Mouse (Mus musculus): ENCODE data around the gene Pitpnm2. TPM values are rescaled to one million over a fixed set of nuclear protein-coding genes. Genes with fewer than 3 reads are reported as not detected.
A peak's percentile ranks its signal among the peaks of the same experiment; 100 is the strongest.

Pitpnm2 gene
- total and polyA plus RNA-seq, 3 experiments: 7.0 to 22.2 TPM; not detected in 1

DNA sequence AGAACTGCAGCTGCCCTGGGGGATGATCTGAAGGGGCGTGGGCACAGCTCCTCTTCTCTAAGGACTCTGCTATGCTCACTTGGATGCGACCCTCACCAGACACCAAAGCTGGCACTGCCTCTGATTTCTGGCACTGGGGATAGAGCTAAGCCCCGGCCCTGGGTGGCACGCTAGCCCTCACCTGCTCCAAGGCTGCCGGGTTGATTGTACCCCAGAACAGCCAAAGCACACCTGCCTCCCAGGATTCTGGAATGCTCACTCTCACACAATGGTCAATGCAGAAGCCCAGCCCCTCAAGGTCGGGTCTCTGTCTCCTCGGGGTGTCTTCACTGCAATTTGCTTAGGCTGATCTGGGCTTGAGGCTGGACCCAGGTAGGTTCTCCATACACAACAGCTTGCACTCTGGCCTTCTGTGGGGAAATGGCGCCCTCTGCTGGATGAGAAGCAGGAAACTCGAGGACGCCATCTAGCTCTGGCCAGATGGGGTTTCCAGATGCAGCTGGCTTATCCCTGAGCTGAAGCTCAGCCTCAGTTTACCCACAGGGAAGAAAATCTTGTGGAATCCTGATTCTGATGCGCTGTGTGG is 164.9 kb downstream of the Pitpnm2 start:
- Histone ChIP-seq H3K9ac (ENCODE audit: control insufficient read depth, low read depth, low read length, poor library complexity, severe bottlenecking) (no peak overlapping the region), H3K36me3 (ENCODE audit: control insufficient read depth in 1 of 2, insufficient read depth in 2 of 2, low read length in 2 of 2) (no peaks in the 10 kb centered on the region), H3K4me3 (ENCODE audit: control insufficient read depth in 1 of 2, insufficient read depth in 1 of 2, low read depth in 2 of 2, low read length in 2 of 2) (no peak overlapping the region), H3K79me2 (ENCODE audit: control insufficient read depth, insufficient read depth, low read length, poor library complexity) (no peaks in the 10 kb centered on the region), H3K9me3 (replicated peaks; ENCODE audit: insufficient read depth, low read length) (no peaks in the 10 kb centered on the region), H3K27ac (ENCODE audit: control insufficient read depth, low read depth, low read length) (no peak overlapping the region), H3K27me3 (ENCODE audit: control insufficient read depth in 1 of 2, insufficient read depth in 2 of 2, low read length in 2 of 2) (no peaks in the 10 kb centered on the region), H3K4me1 (ENCODE audit: control insufficient read depth in 1 of 2, insufficient read depth in 2 of 2, low read length in 2 of 2) (no peaks in the 10 kb centered on the region)
- TF ChIP-seq USF1 (IDR thresholded peaks at IDR 0.05; ENCODE audit: low read depth, low read length) (no peak), ETS1 (IDR thresholded peaks at IDR 0.05; ENCODE audit: low read depth, low read length) (no peak), POLR2AphosphoS2 (IDR thresholded peaks at IDR 0.05; ENCODE audit: low read length) (no peak), ZC3H11A (IDR thresholded peaks at IDR 0.05; ENCODE audit: low read depth, low read length) (peak; percentile 100), MAX (IDR thresholded peaks at IDR 0.05; ENCODE audit: low read length) (no peak), HCFC1 (IDR thresholded peaks at IDR 0.05; ENCODE audit: low read depth, low read length) (0 out of 2 replicates have a peak, but pooled peaks have one; percentile 17), RAD21 (IDR thresholded peaks at IDR 0.05; ENCODE audit: low read depth, low read length) (no peak; the same call in none of the 2 replicates), SIN3A (IDR thresholded peaks at IDR 0.05; ENCODE audit: low read length) (peak; percentile 69), ZNF384 (IDR thresholded peaks at IDR 0.05; ENCODE audit: low read depth, low read length) (peak; percentile 27; the same call in 1 of the 2 replicates), CTCF (IDR thresholded peaks at IDR 0.05 in 2 of 3, conservative IDR thresholded peaks at IDR 0.05 in 1 of 3; ENCODE audit: control insufficient read depth in 1 of 3, insufficient read depth in 1 of 3, low read depth in 2 of 3, low read length in 3 of 3, poor library complexity in 1 of 3, severe bottlenecking in 1 of 3) (peak in 2 of 3 experiments; percentile 83 to 99; a peak in 5 of 6 replicates), MYC (IDR thresholded peaks at IDR 0.05; ENCODE audit: low read depth, low read length) (peak; percentile 51; the same call in 1 of the 2 replicates), BHLHE40 (IDR thresholded peaks at IDR 0.05; ENCODE audit: borderline replicate concordance, low read depth, low read length) (0 out of 2 replicates have a peak, but pooled peaks have one; percentile 8), JUND (IDR thresholded peaks at IDR 0.05; ENCODE audit: low read depth, low read length) (no peak), ELF1 (IDR thresholded peaks at IDR 0.05; ENCODE audit: low read depth, low read length) (no peak), CHD1 (IDR thresholded peaks at IDR 0.05; ENCODE audit: low read depth, low read length) (no peak), SMC3 (IDR thresholded peaks at IDR 0.05; ENCODE audit: low read depth, low read length) (peak; percentile 100), NRF1 (IDR thresholded peaks at IDR 0.05; ENCODE audit: insufficient read depth, low read depth, low read length, poor library complexity, severe bottlenecking) (0 out of 2 replicates have a peak, but pooled peaks have one; percentile 7)
- DNase-seq (ENCODE audit: low read depth, low spot score): peak; percentile 83

DNA sequence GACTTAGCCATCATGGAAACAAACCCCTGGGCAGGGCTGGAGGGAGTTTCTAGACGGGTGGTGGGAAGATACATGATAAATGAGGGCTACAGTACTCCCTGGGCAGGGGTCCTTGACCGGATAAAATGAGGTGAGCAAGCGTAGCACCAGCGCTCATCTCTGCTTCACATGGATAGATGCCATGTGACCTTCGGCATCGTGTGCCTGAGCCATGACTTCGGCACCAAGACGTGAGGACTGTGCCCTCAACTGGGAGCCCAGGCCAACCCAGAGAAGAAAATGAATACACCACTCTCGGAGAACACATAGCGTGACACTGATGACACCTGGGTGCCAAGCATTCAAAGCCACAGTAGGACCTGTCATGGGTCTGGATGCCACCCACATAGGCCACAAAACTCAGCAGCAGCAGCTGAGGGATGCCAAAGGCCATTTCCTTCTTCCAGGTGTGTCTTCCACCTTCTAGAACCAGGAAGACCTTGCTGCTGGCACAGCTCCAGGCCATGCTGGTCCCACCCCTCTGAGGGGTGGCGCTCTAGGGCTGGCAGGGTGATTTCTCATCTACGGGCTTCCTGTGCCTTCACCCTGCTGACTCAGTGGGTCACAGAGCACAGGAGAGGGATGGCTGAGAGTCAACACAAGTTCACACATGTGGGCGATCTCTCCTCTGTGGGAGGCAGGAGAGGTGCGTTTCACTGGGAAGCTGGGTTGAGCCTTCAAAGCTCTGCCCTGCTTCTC is 165.5 kb downstream of the Pitpnm2 start:
- Histone ChIP-seq H3K79me2 (ENCODE audit: control insufficient read depth, insufficient read depth, low read length, poor library complexity) (no peaks in the 10 kb centered on the region), H3K4me1 (ENCODE audit: control insufficient read depth in 1 of 2, insufficient read depth in 2 of 2, low read length in 2 of 2) (no peaks in the 10 kb centered on the region), H3K4me3 (ENCODE audit: control insufficient read depth in 1 of 2, insufficient read depth in 1 of 2, low read depth in 2 of 2, low read length in 2 of 2) (no peak overlapping the region), H3K9me3 (replicated peaks; ENCODE audit: insufficient read depth, low read length) (no peaks in the 10 kb centered on the region), H3K27ac (ENCODE audit: control insufficient read depth, low read depth, low read length) (no peak overlapping the region), H3K9ac (ENCODE audit: control insufficient read depth, low read depth, low read length, poor library complexity, severe bottlenecking) (no peak overlapping the region), H3K27me3 (ENCODE audit: control insufficient read depth in 1 of 2, insufficient read depth in 2 of 2, low read length in 2 of 2) (no peaks in the 10 kb centered on the region), H3K36me3 (ENCODE audit: control insufficient read depth in 1 of 2, insufficient read depth in 2 of 2, low read length in 2 of 2) (no peaks in the 10 kb centered on the region)
- no peak for TF ChIP-seq ZC3H11A (IDR thresholded peaks at IDR 0.05; ENCODE audit: low read depth, low read length)
- TF ChIP-seq EP300 (IDR thresholded peaks at IDR 0.05; ENCODE audit: low read depth in 1 of 2, low read length in 2 of 2): no peak
- TF ChIP-seq CTCF (IDR thresholded peaks at IDR 0.05 in 2 of 3, conservative IDR thresholded peaks at IDR 0.05 in 1 of 3; ENCODE audit: control insufficient read depth in 1 of 3, insufficient read depth in 1 of 3, low read depth in 2 of 3, low read length in 3 of 3, poor library complexity in 1 of 3, severe bottlenecking in 1 of 3): no peak
- no peak for TF ChIP-seq POLR2AphosphoS5 (IDR thresholded peaks at IDR 0.05; ENCODE audit: borderline replicate concordance, low read depth, low read length)
- TF ChIP-seq BHLHE40 (IDR thresholded peaks at IDR 0.05; ENCODE audit: borderline replicate concordance, low read depth, low read length): no peak
- no peak for TF ChIP-seq MXI1 (IDR thresholded peaks at IDR 0.05; ENCODE audit: low read depth, low read length)
- DNase-seq (ENCODE audit: low read depth, low spot score): no peak

All from MEL (cell line).